Mouse (Mus musculus): ENCODE results near the gene Scn4a.
"Not testable (repeated sequence)": the region's sequence is repeated elsewhere in the genome, so short reads cannot be mapped to it uniquely, and the experiment has no call there.

Scn4a gene

GRCm38 (mm10) chr11:106355382-106356128 lies 2.5 kb upstream of the Scn4a start:
- DNase-seq (ENCODE audit: low spot score): no peak

GRCm38 (mm10) chr11:106354181-106354580 lies 1.1 kb upstream of the Scn4a start:
- DNase-seq (ENCODE audit: low spot score): no peak

DNA sequence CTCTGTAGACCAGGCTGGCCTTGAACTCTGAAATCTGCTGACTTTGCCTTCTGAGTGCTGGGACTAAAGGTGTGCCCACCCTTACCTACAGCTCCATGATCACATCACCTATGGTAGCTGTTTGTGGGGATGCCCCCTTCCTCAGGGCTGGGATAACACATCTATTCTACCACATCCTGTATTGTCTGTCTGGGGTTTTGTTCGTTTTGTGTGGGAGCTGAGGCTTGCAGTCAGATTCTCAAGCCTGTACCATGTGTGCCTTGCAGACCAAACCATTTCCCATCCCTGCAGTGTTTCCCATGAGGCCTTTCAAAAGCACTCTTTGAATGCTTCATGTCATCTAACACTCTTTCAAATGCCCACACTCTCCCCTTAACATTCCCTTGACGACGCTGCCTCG lies 1.1 kb downstream of the Scn4a start:
- no peak for DNase-seq (ENCODE audit: low spot score)

GRCm38 (mm10) chr11:106351253-106351652 lies 1.8 kb downstream of the Scn4a start:
- DNase-seq (ENCODE audit: low spot score): no peak

DNA sequence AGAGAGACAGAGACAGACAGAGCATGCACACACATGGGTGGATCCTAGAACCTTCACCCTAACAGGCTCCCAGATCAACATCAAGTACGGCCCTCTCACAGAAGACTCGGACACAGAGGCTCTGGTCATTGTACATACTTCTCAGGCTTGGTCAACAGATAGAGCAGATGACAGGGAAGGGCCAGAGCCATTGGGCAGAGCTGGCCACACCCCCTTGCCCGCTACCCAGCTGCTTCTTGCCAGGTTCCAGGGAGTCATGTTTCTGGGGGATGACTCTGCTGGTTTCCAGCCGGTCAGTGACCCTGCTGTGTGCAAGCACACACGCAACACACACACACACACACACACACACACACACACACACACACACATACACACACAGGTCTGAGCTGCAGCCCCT lies 2.2 kb downstream of the Scn4a start:
- DNase-seq (ENCODE audit: low spot score): no peak

GRCm38 (mm10) chr11:106349772-106350171 lies 3.3 kb downstream of the Scn4a start:
- DNase-seq (ENCODE audit: low spot score): no peak

DNA sequence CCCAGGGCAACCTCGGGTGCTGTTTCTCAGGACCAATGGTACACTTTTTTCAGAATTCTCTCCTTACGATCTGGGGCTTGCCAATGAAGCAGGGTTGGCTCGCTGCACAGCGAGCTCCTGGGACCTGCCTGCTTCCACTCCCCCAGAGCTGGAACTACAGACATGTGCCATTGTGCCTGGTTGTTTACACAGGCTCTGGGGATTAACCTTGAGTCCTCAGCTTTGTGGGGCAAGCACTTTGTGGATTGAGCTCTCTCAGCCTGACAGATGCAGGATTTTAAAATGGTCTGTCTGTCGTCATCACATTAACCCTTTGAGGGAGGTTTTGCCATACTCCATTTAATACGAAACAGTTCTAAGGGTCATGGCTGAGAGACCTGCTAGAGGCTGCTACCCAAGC lies 8.2 kb downstream of the Scn4a start:
- no peak for DNase-seq (ENCODE audit: low spot score)

- DNase-seq (ENCODE audit: low spot score): no peak
Measured at GRCm38 (mm10) chr11:106340990-106341520, 12.0 kb downstream of the Scn4a start.

DNA sequence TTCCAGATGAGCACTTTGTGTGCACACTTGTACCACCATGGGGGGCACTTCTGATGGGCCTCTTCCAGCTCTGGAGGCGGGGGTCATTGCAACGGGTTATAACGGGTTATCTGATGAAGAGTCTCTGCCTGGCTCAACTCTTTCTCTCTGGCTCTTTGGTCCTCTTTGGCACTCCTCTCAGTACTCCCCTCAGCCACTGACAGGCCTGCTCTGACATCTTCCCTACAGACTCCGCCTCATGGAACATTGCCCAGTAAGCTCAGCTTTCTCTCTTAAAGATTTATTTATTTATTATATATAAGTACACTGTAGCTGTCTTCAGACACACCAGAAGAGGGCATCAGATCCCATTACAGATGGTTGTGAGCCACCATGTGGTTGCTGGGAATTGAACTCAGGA lies 13.8 kb downstream of the Scn4a start:
- not testable (repeated sequence) for DNase-seq (ENCODE audit: low spot score)

DNA sequence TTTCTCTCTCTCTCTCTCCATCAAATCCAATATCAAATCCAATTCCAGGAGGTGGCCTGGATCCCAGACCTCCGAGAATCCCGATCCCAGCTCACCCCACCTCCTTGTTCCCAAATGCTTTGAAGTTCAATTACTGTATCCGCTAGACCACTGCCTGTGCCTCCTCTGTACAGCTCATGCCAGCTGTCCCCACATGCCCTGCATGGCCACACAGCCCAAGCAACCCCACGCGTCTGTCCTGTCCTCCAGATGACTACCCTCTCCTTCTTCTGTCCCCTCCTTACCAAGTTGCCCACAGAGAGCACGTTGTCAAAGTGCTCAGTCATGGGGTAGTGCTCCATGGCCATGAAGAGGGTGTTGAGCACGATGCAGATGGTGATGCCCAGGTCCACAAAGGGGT lies 14.2 kb downstream of the Scn4a start:
- no peak for DNase-seq (ENCODE audit: low spot score)

DNA sequence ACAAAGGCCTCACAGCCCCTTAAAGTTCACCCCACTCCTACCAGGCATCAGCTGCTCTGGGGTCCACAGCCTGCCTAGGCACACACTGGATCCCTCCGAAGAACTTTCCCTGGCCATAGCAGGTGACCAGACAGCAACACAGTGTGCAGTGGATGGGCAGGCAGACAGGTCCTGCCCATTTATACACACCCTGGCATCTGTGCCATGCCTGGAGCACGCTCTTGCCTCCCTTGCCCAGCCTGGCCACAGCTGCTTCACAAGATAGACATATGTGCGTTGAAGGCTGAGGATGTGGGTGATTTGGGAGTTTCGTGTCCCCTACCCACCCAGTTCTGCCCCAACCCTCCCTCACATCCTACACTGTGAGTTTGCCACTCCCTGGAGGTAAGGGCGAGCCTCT lies 15.1 kb downstream of the Scn4a start:
- no peak for DNase-seq (ENCODE audit: low spot score)

- no peak for DNase-seq (ENCODE audit: low spot score)
Measured at GRCm38 (mm10) chr11:106334066-106334465, 19.0 kb downstream of the Scn4a start.

GRCm38 (mm10) chr11:106332458-106332857 lies 20.6 kb downstream of the Scn4a start:
- no peak for DNase-seq (ENCODE audit: low spot score)

DNA sequence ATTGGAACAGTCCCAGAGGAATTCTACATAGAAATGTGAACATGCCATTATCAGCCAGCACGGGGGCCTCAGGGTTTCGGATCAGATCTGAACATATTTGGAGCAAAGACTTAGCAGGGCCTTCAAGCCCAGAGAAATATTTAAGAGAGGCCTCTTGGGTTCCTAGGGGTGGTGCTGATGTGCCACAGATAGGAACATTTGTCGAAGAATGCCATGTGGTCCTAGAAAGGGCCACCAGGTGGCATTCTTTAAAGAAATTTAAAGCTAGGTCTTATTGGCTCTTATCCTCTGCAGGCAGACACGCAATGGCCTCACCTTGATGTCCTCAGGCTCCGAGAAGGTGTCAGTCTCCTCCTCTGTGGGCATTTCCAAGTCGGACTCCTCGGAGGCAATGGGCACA lies 23.4 kb downstream of the Scn4a start:
- no peak for DNase-seq (ENCODE audit: low spot score)

- DNase-seq (ENCODE audit: low spot score): no peak
Measured at GRCm38 (mm10) chr11:106329128-106329527, 24.0 kb downstream of the Scn4a start.

- DNase-seq (ENCODE audit: low spot score): no peak
Measured at GRCm38 (mm10) chr11:106328521-106328920, 24.6 kb downstream of the Scn4a start.

GRCm38 (mm10) chr11:106326475-106326874 lies 26.6 kb downstream of the Scn4a start:
- DNase-seq (ENCODE audit: low spot score): no peak

GRCm38 (mm10) chr11:106325566-106326206 lies 27.4 kb downstream of the Scn4a start:
- peak; percentile 43 for DNase-seq (ENCODE audit: low spot score)

DNA sequence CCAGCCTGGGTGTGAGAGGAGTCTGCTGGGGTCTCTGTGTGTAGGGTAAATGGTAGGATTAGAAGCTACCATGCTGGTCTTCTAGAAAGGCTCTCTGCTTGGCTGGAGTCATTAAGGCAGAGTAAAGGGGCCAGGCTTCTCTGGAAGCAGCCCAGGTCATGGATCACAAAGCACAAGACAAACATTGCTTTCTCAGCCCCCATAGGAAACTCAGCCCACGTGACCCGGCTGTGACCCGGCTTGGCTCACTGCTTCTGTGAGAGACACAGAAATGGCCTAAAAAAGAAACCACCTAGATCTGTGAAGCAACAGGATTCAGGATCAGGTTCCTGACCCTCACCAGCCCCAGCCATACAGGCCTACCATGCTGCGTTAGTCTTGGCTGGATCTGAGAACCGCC lies 28.2 kb downstream of the Scn4a start:
- DNase-seq (ENCODE audit: low spot score): no peak

- DNase-seq (ENCODE audit: low spot score): no peak
Measured at GRCm38 (mm10) chr11:106318406-106319366, 34.4 kb downstream of the Scn4a start.

DNA sequence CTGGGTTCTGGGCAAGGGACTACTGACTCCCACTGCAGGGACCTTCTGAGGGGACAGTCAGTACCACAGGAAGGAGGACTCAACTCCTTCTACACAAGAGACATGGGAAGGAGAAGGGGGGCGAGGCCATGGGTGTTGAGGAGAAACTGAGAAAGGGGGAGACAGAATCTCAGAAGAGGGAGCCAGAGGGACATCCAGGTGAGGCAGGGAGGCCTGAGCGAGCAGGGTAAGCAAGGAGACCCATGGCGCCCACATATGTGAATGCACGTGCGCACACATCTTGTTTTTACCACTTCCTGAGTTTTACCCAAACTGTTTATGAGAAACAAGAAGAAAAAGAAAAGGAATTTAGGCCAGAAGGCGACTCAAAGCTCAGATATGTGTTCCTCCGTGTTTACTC lies 35.3 kb downstream of the Scn4a start:
- DNase-seq (ENCODE audit: low spot score): no peak

DNA sequence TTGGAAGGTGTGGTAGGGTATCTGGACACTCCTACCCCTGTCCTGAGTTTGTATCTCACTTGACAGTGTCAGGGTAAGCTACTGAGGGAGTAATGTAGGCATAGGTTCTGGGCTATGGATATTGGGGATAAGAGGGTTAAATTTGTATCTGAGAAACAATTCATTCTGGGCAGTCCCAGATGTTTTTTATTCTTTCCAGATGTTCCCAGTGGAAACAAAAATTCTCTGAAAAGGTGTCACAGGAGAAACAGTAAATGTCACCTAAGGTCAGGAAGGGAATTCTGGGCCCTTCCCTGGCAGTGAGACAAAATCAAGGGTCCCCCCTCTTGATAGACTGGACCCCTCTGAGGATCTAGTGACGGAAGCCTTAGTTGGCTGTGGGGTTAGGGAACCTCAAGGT lies 36.7 kb downstream of the Scn4a start:
- DNase-seq (ENCODE audit: low spot score): no peak

Data from testis, postnatal 14 days (tissue).